Mouse (Mus musculus) Patski (cell line): ENCODE measurements at regions not wholly inside any gene's neighbourhood (a gene's known extent, or its start where the extent isn't known, plus 50 kb on each side); places are given as distances from the start of the nearest gene placed in this dataset.

Source experiments
- ATAC-seq: fragments of 100-300 bp; one replicate; pipeline ENCODE4 v1.8.0; 2021
- CTCF ChIA-PET: fragments of 350-600 bp; sonication (Branson Sonifier 250); formaldehyde crosslinking; loops from one replicate; lab custom pipeline; 2022; ENCODE audit warnings: inconsistent platforms; lab: Charles Lee
- POLR2A ChIA-PET: fragments of 350-600 bp; sonication (Branson Sonifier 250); formaldehyde crosslinking; loops from one replicate; lab custom pipeline; 2022; ENCODE audit warnings: antibody characterized with exemption, inconsistent platforms; lab: Charles Lee
- DNase-seq: peaks from one replicate; pipeline ENCODE4 v3.0.0-alpha.2; 2011; ENCODE audit warnings: low read depth, low spot score
- H3K27me3 ChIP-seq: fragments of 371-371 bp; one replicate; pipeline ENCODE4 v1.5.1; 2021
- CTCF ChIP-seq: fragments of 100-300 bp; IDR thresholded peaks from one replicate; pipeline ENCODE4 v1.5.1; 2021
- in situ Hi-C: fragments of 300-500 bp; cut with MboI; formaldehyde crosslinking; loops from 3 replicates; pipeline ENCODE4 v1.11.1; 2018; ENCODE audit warnings: low pct_unique_long_range_greater_than_20kb, mixed read lengths

GRCm38 (mm10) chr2:46993126-46993525 is 1820.8 kb upstream of the Acvr2a start:
- DNase-seq = no peak
- ChIA-PET CTCF (no interaction called here), POLR2A (no interaction called here)
- in situ Hi-C loops = no loop called here
- no peaks in the 10 kb centered on the region for H3K27me3 ChIP-seq
- no peak for TF ChIP-seq CTCF
- no peak for ATAC-seq

GRCm38 (mm10) chr2:46992672-46993071 is 1821.2 kb upstream of the Acvr2a start:
- DNase-seq = no peak
- no peaks in the 10 kb centered on the region for H3K27me3 ChIP-seq
- POLR2A ChIA-PET = no interaction called here
- in situ Hi-C loops = no loop called here
- no peak for ATAC-seq
- TF ChIP-seq CTCF = no peak
- CTCF ChIA-PET = no interaction called here

- no peak for ATAC-seq
- POLR2A ChIA-PET = no interaction called here
- CTCF ChIA-PET = no interaction called here
- no peaks in the 10 kb centered on the region for H3K27me3 ChIP-seq
- in situ Hi-C loops = no loop called here
- DNase-seq = no peak
- no peak for TF ChIP-seq CTCF
Observed at GRCm38 (mm10) chr2:46986689-46987088, 1827.2 kb upstream of the Acvr2a start.

GRCm38 (mm10) chr2:46985915-46986672 is 1827.8 kb upstream of the Acvr2a start:
- ATAC-seq = no peak
- no peak for DNase-seq
- in situ Hi-C loops = no loop called here
- H3K27me3 ChIP-seq = no peaks in the 10 kb centered on the region
- POLR2A ChIA-PET = no interaction called here
- TF ChIP-seq CTCF = no peak
- CTCF ChIA-PET = no interaction called here

GRCm38 (mm10) chr2:46940628-46941530 is 1823.7 kb upstream of the Zeb2 start:
- POLR2A ChIA-PET = no interaction called here
- ATAC-seq (no peak), DNase-seq (no peak)
- H3K27me3 ChIP-seq = peaks cover 10% of the 10 kb centered on the region
- in situ Hi-C loops = no loop called here
- TF ChIP-seq CTCF = no peak
- CTCF ChIA-PET = no interaction called here

GRCm38 (mm10) chr2:46932831-46933230 is 1815.6 kb upstream of the Zeb2 start:
- H3K27me3 ChIP-seq = no peaks in the 10 kb centered on the region
- DNase-seq = no peak
- no peak for ATAC-seq
- ChIA-PET POLR2A (interaction anchor here (0.6 kb wide), 1 partner anchor 441 kb away, joined by 3 read pairs; no protein-coding TSS in a partner anchor), CTCF (no interaction called here)
- no peak for TF ChIP-seq CTCF
- in situ Hi-C loops = no loop called here

- POLR2A ChIA-PET = no interaction called here
- CTCF ChIA-PET = interaction anchor here (1.0 kb wide), 1 partner anchor 10 kb away, joined by 3 read pairs; no protein-coding TSS in a partner anchor
- in situ Hi-C loops = no loop called here
- H3K27me3 ChIP-seq = no peaks in the 10 kb centered on the region
- ATAC-seq (no peak), DNase-seq (no peak)
- TF ChIP-seq CTCF = no peak
Observed at GRCm38 (mm10) chr2:46924189-46924588, 1807.0 kb upstream of the Zeb2 start.

- CTCF ChIA-PET = no interaction called here
- in situ Hi-C loops = no loop called here
- ATAC-seq (no peak), DNase-seq (no peak)
- TF ChIP-seq CTCF = no peak
- no peaks in the 10 kb centered on the region for H3K27me3 ChIP-seq
- POLR2A ChIA-PET = no interaction called here
Observed at GRCm38 (mm10) chr2:46913496-46913895, 1796.3 kb upstream of the Zeb2 start.

- no peaks in the 10 kb centered on the region for H3K27me3 ChIP-seq
- ChIA-PET POLR2A (no interaction called here), CTCF (no interaction called here)
- TF ChIP-seq CTCF = no peak
- no peak for DNase-seq
- in situ Hi-C loops = no loop called here
- no peak for ATAC-seq
Observed at GRCm38 (mm10) chr2:46883216-46883615, 1766.0 kb upstream of the Zeb2 start.

- ATAC-seq (no peak), DNase-seq (no peak)
- no peak for TF ChIP-seq CTCF
- H3K27me3 ChIP-seq = no peaks in the 10 kb centered on the region
- POLR2A ChIA-PET = no interaction called here
- CTCF ChIA-PET = no interaction called here
- in situ Hi-C loops = no loop called here
Observed at GRCm38 (mm10) chr2:46870772-46871171, 1753.6 kb upstream of the Zeb2 start.
